In the genomic region with DNA sequence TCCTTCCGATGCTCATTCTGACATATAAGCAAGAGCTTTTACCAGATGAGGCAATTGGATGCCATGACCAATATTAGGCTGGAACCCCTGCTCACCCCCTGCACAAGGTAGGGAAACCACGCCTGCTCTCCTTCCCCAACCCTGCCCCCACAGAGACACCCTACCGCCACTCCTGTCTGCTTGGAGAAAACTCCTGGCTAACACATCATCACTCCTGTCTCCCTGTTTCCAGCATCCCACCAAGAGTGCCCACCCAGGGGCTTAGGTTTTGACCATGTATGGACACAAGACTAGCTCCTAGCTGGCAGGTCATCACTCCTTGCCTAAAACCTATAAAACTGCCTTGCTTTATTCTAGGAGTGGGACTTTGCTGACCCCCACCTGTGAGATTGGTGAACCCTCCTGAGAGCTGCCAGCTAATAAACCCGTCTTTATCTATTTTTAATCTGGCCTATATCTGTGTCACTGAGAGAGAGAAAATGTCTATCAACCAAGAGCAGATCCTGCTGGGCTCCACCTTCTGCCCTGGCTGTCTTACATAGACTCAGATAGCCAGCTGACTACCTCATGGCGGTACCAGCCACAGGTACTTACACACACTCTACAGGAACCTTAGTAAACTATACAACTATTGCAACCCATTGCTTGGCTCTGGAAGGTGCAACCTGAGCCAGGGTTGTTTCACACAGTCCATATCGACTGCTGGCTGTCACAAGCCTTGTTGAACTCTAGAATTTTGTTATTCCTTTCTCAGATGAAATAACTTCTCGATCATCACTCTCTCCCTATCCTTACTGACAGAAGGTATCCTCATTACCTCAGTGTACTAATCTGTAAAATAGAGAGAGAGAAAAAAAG, we compare ENCODE assay signal across 8 mouse cellular contexts. TPM values are rescaled to one million over a fixed set of nuclear protein-coding genes. Genes with fewer than 3 reads are reported as not detected.
DNase-seq lines count a peak whose midpoint lies in the region; ATAC-seq and TF ChIP-seq lines count a peak whose summit lies in the region.

No protein-coding gene starts in this region.

- intact Hi-C loops in left cerebral cortex, adult 2 months (cut with DNase I): no loop called here
- intact Hi-C loops in left cerebral cortex, postnatal 10 days (cut with DNase I): no loop called here

- H3K4me3 ChIP-seq in left cerebral cortex, adult 2 months: peak overlapping the region; percentile 100
- H3K4me3 ChIP-seq in limb, embryonic 11.5 days (ENCODE audit: low read depth, low read length): no peak overlapping the region
- H3K4me3 ChIP-seq in myocyte: peak overlapping the region; percentile 46

- H3K9me3 ChIP-seq in limb, embryonic 11.5 days (ENCODE audit: control insufficient read depth, low read length): no peaks in the 10 kb centered on the region

- 0 out of 2 replicates have a peak, but pooled peaks cover 6% of the 10 kb centered on the region for H3K4me1 ChIP-seq in limb, embryonic 11.5 days (ENCODE audit: control insufficient read depth, insufficient read depth, low read length)

- DNase-seq in left cerebral cortex, adult 2 months (ENCODE audit: extremely low spot score in 1 of 2, low spot score in 2 of 2): no peak
- no peak for DNase-seq in left cerebral cortex, postnatal 10 days (ENCODE audit: extremely low spot score in 1 of 2, low spot score in 2 of 2)
- no peak for DNase-seq in limb, embryonic 11.5 days (ENCODE audit: low spot score)
- no peak for DNase-seq in right cerebral cortex, adult 18-20 months
- no peak for DNase-seq in kidney, adult 11 months
- DNase-seq in right cerebral cortex, postnatal 10 days (ENCODE audit: low spot score in 2 of 2): no peak

- no peaks in the 10 kb centered on the region for H3K27me3 ChIP-seq in limb, embryonic 11.5 days (ENCODE audit: control insufficient read depth, insufficient read depth, low read length)
- H3K27me3 ChIP-seq in myocyte (ENCODE audit: control insufficient read depth, insufficient read depth, insufficient read length): no peaks in the 10 kb centered on the region

- H3K9ac ChIP-seq in limb, embryonic 11.5 days (ENCODE audit: low read length): peak overlapping the region; percentile 90

- WGBS in limb, embryonic 11.5 days: 82% methylated on average over 7 of the region's 7 CpGs

- no peak for TF ChIP-seq POLR2A in myocyte (IDR thresholded peaks at IDR 0.05; ENCODE audit: insufficient read length, low read depth)

- no peak overlapping the region; the same call in 1 of the 2 replicates for H3K4me2 ChIP-seq in limb, embryonic 11.5 days (ENCODE audit: low read depth, severe bottlenecking)
- peak overlapping the region; percentile 36 for H3K4me2 ChIP-seq in myocyte (ENCODE audit: low read depth)

- no peak for TF ChIP-seq CTCF in left cerebral cortex, adult 2 months (IDR thresholded peaks at IDR 0.05)

- H3K27ac ChIP-seq in left cerebral cortex, adult 2 months: peak overlapping the region; percentile 77
- no peak overlapping the region; the same call in 1 of the 2 replicates for H3K27ac ChIP-seq in limb, embryonic 11.5 days (replicated peaks; ENCODE audit: low read depth, low read length)

- ATAC-seq in erythroid progenitor cell, adult 5-6 weeks (replicated peaks; ENCODE audit: low FRiP score, poor library complexity, severe bottlenecking): peak; percentile 71
- no peak; the same call in 1 of the 2 replicates for ATAC-seq in limb, embryonic 11.5 days (ENCODE audit: insufficient number of reproducible peaks, low FRiP score, low TSS enrichment, low read depth)

- peak overlapping the region; percentile 41 for H3ac ChIP-seq in myocyte (ENCODE audit: control insufficient read depth, insufficient read length)

- H3K36me3 ChIP-seq in limb, embryonic 11.5 days (ENCODE audit: control insufficient read depth, insufficient read depth, low read length): no peaks in the 10 kb centered on the region
- no peaks in the 10 kb centered on the region for H3K36me3 ChIP-seq in myocyte (ENCODE audit: control insufficient read depth, insufficient read depth)

- no peaks in the 10 kb centered on the region for H3K79me2 ChIP-seq in myocyte (ENCODE audit: control insufficient read depth, insufficient read depth)

TF ChIP-seq in myocyte, 11 proteins besides CTCF, POLR2A, EP300 and RAD21:
- no peak for TF ChIP-seq MYOG (IDR thresholded peaks at IDR 0.05; ENCODE audit: control insufficient read depth in 1 of 3, insufficient read depth in 1 of 3, insufficient read length in 2 of 3, low read depth in 2 of 3)

RNA-seq across cellular contexts. Expression of a gene that starts 0.8 kb away (rescaled TPM):
- total RNA-seq in left cerebral cortex, adult 2 months (2021): 1 to 10 TPM; 9.3 to 9.4 TPM
- total RNA-seq in left cerebral cortex, postnatal 10 days (2021): 10 to 100 TPM in 1 of 2 experiments, 1 to 10 TPM in 1; 9.8 to 11.5 TPM
- 20.5 and 34.4 TPM in 2 replicates for total RNA-seq in erythroid progenitor cell, adult 5-6 weeks (2015; ENCODE audit: low replicate concordance)
- 15.7 and 22.9 TPM in 2 replicates for total RNA-seq in erythroid progenitor cell, adult 5-6 weeks (2017; ENCODE audit: low replicate concordance)
- 26.8 and 28.4 TPM in 2 replicates for polyA plus RNA-seq in limb, embryonic 11.5 days (2014; fragmentation: Nextera tagmentation; extraction: Ambion mirVana)
- 12.1 TPM for polyA plus RNA-seq in myocyte (2012; fragmentation: generic; extraction: Trizol)

RNA-seq across cellular contexts. Expression of a gene that starts 7.0 kb away (rescaled TPM):
- total RNA-seq in left cerebral cortex, adult 2 months (2021): 10 to 100 TPM; 71.3 to 76.4 TPM
- 10 to 100 TPM; 81.5 to 82.4 TPM for total RNA-seq in left cerebral cortex, postnatal 10 days (2021)
- 26.4 and 47.6 TPM in 2 replicates for total RNA-seq in erythroid progenitor cell, adult 5-6 weeks (2015; ENCODE audit: low replicate concordance)
- total RNA-seq in erythroid progenitor cell, adult 5-6 weeks (2017; ENCODE audit: low replicate concordance): 21.2 and 34.5 TPM in 2 replicates
- 60.1 and 65.9 TPM in 2 replicates for polyA plus RNA-seq in limb, embryonic 11.5 days (2014; fragmentation: Nextera tagmentation; extraction: Ambion mirVana)
- 143 TPM for polyA plus RNA-seq in myocyte (2012; fragmentation: generic; extraction: Trizol)
